Mouse (Mus musculus) C2C12 (cell line): ENCODE results near the gene Caskin2. TPM values are rescaled to one million over a fixed set of nuclear protein-coding genes. Genes with fewer than 3 reads are reported as not detected.
A peak's percentile ranks its signal among the peaks of the same experiment; 100 is the strongest.

Experiments
- H3K27me3 ChIP-seq: one replicate; pipeline ENCODE4 v1.6.1; 2011; ENCODE audit not compliant: control insufficient read depth, insufficient read depth, insufficient read length
- H3K36me3 ChIP-seq: one replicate; pipeline ENCODE4 v1.6.1; 2011; ENCODE audit not compliant: control insufficient read depth, insufficient read depth
- H3K4me3 ChIP-seq: one replicate; pipeline ENCODE4 v1.5.1; 2011; ENCODE audit warnings: mild to moderate bottlenecking, control low read depth; ENCODE audit not compliant: poor library complexity, insufficient read depth, severe bottlenecking
- H3K79me2 ChIP-seq: one replicate; pipeline ENCODE4 v1.6.1; 2011; ENCODE audit not compliant: control insufficient read depth, insufficient read depth
- H3K79me3 ChIP-seq: one replicate; pipeline ENCODE4 v1.6.1; 2011; ENCODE audit warnings: low read depth, control low read depth
- H3ac ChIP-seq: one replicate; pipeline ENCODE3; 2011; ENCODE audit warnings: low read depth; ENCODE audit not compliant: control insufficient read depth, insufficient read length
- CEBPB ChIP-seq: IDR thresholded peaks from one replicate; pipeline ENCODE4 v1.6.1; 2011; ENCODE audit warnings: low read depth, mild to moderate bottlenecking, control low read depth, moderate library complexity
- CTCF ChIP-seq: IDR thresholded peaks from one replicate; pipeline ENCODE4 v1.5.1; 2011; ENCODE audit not compliant: control insufficient read depth, insufficient read depth, insufficient read length
- FOSL1 ChIP-seq: IDR thresholded peaks from one replicate; pipeline ENCODE4 v1.8.0; 2011; ENCODE audit warnings: mild to moderate bottlenecking, low read length; ENCODE audit not compliant: poor library complexity, insufficient read depth, severe bottlenecking
- MAX ChIP-seq: IDR thresholded peaks from one replicate; pipeline ENCODE4 v1.6.1; 2011; ENCODE audit warnings: mild to moderate bottlenecking, control low read depth
- MYOD1 ChIP-seq: IDR thresholded peaks from one replicate; pipeline ENCODE4 v1.6.1; 2011; ENCODE audit warnings: low read depth; ENCODE audit not compliant: control insufficient read depth, insufficient read length
- MYOG ChIP-seq: IDR thresholded peaks from one replicate; pipeline ENCODE4 v1.6.1; 2011; ENCODE audit not compliant: control insufficient read depth, insufficient read length; ENCODE audit errors: extremely low read depth
- USF1 ChIP-seq: IDR thresholded peaks from one replicate; pipeline ENCODE4 v1.6.1; 2011; ENCODE audit warnings: low read depth, mild to moderate bottlenecking, control low read depth, moderate library complexity
- polyA plus RNA-seq: library from polyadenylated mRNA; unstranded; fragments of >200 nt; fragmentation: generic; extraction: Trizol; gene quantifications from one replicate; pipeline ENCODE4 v1.2.1, GENCODE M21; 2012; ENCODE audit warnings: missing spikeins

The Caskin2 gene
- polyA plus RNA-seq, 1 experiment: 7.3 TPM

GRCm38 (mm10) chr11:115827624-115828023, 14.2 kb upstream of the Caskin2 start:
- Histone ChIP-seq H3K79me2 (no peaks in the 10 kb centered on the region), H3K36me3 (no peaks in the 10 kb centered on the region), H3K4me3 (no peak overlapping the region), H3ac (no peak overlapping the region), H3K27me3 (peaks cover 66% of the 10 kb centered on the region), H3K79me3 (no peaks in the 10 kb centered on the region)
- TF ChIP-seq CTCF (no peak), MYOD1 (no peak), USF1 (no peak), MYOG (no peak), MAX (no peak), FOSL1 (no peak)

DNA sequence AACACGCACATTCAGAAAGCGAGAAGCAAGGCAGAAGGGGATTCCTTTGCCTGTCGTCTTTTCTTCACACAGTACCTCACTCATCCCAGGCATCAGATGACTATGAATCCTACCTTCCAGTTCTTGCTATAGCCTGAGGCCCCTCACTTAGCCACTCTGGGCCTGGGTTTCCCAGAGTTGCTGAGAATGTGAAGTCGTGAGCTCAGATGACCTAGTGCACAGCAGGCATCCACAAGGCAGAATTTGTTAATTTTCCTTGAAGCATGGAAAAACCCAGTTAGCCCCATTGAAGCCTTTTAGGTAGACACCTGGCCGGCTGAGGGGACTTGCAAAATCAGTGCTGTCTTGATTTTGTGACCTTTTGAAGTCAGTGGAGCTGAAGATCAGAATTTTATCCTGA, 13.0 kb upstream of the Caskin2 start:
- Histone ChIP-seq H3K79me3 (no peaks in the 10 kb centered on the region), H3K27me3 (peaks cover 55% of the 10 kb centered on the region), H3K4me3 (no peak overlapping the region), H3ac (no peak overlapping the region), H3K79me2 (no peaks in the 10 kb centered on the region), H3K36me3 (peaks cover 11% of the 10 kb centered on the region)
- no peak for TF ChIP-seq FOSL1
- no peak for TF ChIP-seq CTCF
- no peak for TF ChIP-seq MAX
- no peak for TF ChIP-seq USF1

GRCm38 (mm10) chr11:115824813-115825212, 11.4 kb upstream of the Caskin2 start:
- H3K4me3 ChIP-seq: no peak overlapping the region
- H3K79me3 ChIP-seq: no peaks in the 10 kb centered on the region
- H3K27me3 ChIP-seq: peaks cover 41% of the 10 kb centered on the region
- TF ChIP-seq MAX (no peak), MYOD1 (no peak), FOSL1 (no peak), MYOG (no peak), CTCF (no peak)
- H3ac ChIP-seq: no peak overlapping the region
- H3K36me3 ChIP-seq: peaks cover 13% of the 10 kb centered on the region
- no peaks in the 10 kb centered on the region for H3K79me2 ChIP-seq

DNA sequence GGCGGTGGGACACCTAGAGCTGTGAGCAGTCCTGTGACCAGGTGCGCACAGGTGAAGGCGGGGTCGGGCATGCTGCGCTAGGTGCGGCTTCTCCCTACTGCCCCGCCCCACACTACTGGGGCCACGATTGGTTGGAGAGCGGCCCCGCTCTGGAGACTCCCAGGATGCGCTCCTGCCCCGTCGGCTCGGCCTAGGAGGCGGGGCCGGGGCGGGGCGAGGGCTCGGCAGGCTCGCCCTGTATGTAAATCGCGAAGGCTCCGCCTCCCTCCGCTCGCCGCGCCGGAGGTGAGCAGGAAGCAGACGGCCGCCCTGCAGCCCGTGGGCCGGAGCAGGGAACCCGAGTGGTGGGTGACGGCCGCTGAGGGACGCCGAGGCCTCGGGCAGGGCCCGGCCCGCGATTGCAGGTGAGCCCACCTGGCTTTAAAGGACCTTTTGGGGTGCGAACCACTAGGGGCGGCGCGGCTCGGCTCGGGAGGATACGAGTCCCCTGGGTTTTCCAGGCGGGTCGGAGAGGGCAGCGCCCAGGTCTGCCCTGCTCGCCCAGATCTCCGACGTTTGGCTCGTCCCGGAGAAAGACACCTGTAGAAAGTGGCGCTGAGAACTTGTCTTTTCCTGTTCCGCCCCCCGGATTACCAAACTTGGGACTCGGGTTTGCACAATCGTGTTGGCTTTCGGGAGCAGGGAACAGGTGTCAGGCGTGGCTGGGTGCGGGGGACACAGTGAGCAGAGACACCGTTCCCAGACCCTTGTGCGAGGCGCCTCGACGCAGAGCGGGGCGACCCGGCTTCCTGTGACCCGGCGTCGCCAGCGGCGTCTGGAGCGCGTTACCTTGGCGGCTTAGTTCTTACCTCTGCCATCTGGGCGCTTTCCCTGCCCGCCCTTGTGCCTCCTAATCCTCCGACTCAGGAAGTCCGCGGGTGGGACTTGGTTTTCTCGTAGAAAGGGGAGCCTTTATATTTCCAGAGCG, 10.6 kb upstream of the Caskin2 start, which contains the start of gene Llgl2:
TSS of gene Llgl2 (plus strand) at position 276 of the 967 bp plus-strand sequence.
- no peaks in the 10 kb centered on the region for H3K79me3 ChIP-seq
- H3K27me3 ChIP-seq: peaks cover 33% of the 10 kb centered on the region
- peak within 1 kb of the TSS; percentile 52 for H3ac ChIP-seq
- H3K36me3 ChIP-seq: peaks cover 13% of the 10 kb centered on the region
- TF ChIP-seq MAX (no peak), CTCF (no peak), USF1 (no peak), MYOG (no peak), MYOD1 (no peak), CEBPB (no peak), FOSL1 (no peak)
- no peaks in the 10 kb centered on the region for H3K79me2 ChIP-seq
- H3K4me3 ChIP-seq: peak within 1 kb of the TSS; percentile 28

DNA sequence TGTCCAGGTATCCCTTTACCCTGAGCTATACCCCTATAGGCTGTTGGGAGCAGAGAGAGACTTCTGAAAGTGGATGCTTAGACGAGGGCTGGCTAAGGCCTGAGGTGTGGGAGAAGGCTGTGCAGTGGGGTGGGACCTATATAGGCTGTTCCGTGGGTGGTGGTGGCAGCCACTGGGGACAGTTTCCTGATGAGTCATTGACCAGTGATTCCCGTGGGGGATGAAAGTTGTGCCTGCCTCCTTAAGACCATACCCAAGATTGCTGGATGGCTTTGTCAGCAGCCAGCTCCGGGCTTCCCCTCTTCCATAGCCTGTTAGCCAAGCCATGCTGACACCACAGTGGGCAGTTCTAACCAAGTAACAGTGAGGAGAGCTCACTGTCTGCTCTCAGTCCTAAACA, 7.6 kb upstream of the Caskin2 start:
- H3K79me2 ChIP-seq: no peaks in the 10 kb centered on the region
- peaks cover 7% of the 10 kb centered on the region for H3K27me3 ChIP-seq
- no peak overlapping the region for H3K4me3 ChIP-seq
- H3K36me3 ChIP-seq: peaks cover 13% of the 10 kb centered on the region
- TF ChIP-seq MAX (no peak), USF1 (no peak), CEBPB (no peak), FOSL1 (no peak), MYOG (no peak), CTCF (no peak), MYOD1 (no peak)
- no peak overlapping the region for H3ac ChIP-seq
- no peaks in the 10 kb centered on the region for H3K79me3 ChIP-seq
